Mouse (Mus musculus) limb, embryonic 10.5 days (tissue): Measurements from ENCODE around the gene Neurog3. TPM values are rescaled to one million over a fixed set of nuclear protein-coding genes. Genes with fewer than 3 reads are reported as not detected.
A peak's percentile ranks its signal among the peaks of the same experiment; 100 is the strongest.

Experiments used
- DNase-seq: peaks from one replicate; pipeline ENCODE4 v3.0.0-alpha.2; 2017; ENCODE audit warnings: low spot score
- H3K27ac ChIP-seq: fragments of 300-500 bp; sonication (generic); 2 replicates; pipeline ENCODE4 v1.5.1; 2016; ENCODE audit warnings: mild to moderate bottlenecking
- H3K27me3 ChIP-seq: fragments of 300-500 bp; sonication (generic); 2 replicates; pipeline ENCODE4 v1.6.1; 2016; ENCODE audit warnings: low read depth, mild to moderate bottlenecking; ENCODE audit not compliant: poor library complexity, severe bottlenecking
- H3K36me3 ChIP-seq: fragments of 300-500 bp; sonication (generic); 2 replicates; pipeline ENCODE4 v1.6.1; 2016; ENCODE audit warnings: mild to moderate bottlenecking, moderate library complexity
- H3K4me1 ChIP-seq: fragments of 300-500 bp; sonication (generic); 2 replicates; pipeline ENCODE4 v1.6.1; 2016
- H3K4me3 ChIP-seq: fragments of 300-500 bp; sonication (generic); 2 replicates; pipeline ENCODE4 v1.5.1; 2016; ENCODE audit warnings: mild to moderate bottlenecking, moderate library complexity
- H3K9me3 ChIP-seq: fragments of 300-500 bp; sonication (generic); replicated peaks from 2 replicates; pipeline ENCODE4 v1.6.1; 2016; ENCODE audit warnings: mild to moderate bottlenecking
- WGBS: fragments of 180-500 bp; shearing (Covaris S2); methylation state at CpG from one replicate; pipeline ENCODE4 v1.1.7; 2016; 5-methylcytosine and 5-hydroxymethylcytosine counted together
- polyA plus RNA-seq: library from polyadenylated mRNA; unstranded; fragments of >200 nt; fragmentation: Nextera tagmentation; extraction: Ambion mirVana; gene quantifications from 2 replicates; pipeline ENCODE4 v1.2.1, GENCODE M21; 2016

The Neurog3 gene
- polyA plus RNA-seq: not detected in 2 replicates

- DNase-seq: no peak
- no peaks in the 10 kb centered on the region for H3K36me3 ChIP-seq
- H3K4me1 ChIP-seq: peaks cover 32% of the 10 kb centered on the region
- H3K4me3 ChIP-seq: peak within 1 kb of the TSS; percentile 43
- no peak within 1 kb of the TSS for H3K27ac ChIP-seq
- H3K27me3 ChIP-seq: peaks cover 100% of the 10 kb centered on the region
- under 1% methylated on average over 29 of the region's 29 CpGs for WGBS
- H3K9me3 ChIP-seq: no peaks in the 10 kb centered on the region
Measured at GRCm38 (mm10) chr10:62132691-62133281, at the start of gene Neurog3. Neurog3 (plus strand) TSS chr10:62133090.

- H3K9me3 ChIP-seq: no peaks in the 10 kb centered on the region
- no peak overlapping the region for H3K27ac ChIP-seq
- DNase-seq: no peak
- no peaks in the 10 kb centered on the region for H3K27me3 ChIP-seq
- H3K36me3 ChIP-seq: no peaks in the 10 kb centered on the region
- no peak overlapping the region for H3K4me3 ChIP-seq
- 65% methylated on average over 2 of the region's 2 CpGs for WGBS
- H3K4me1 ChIP-seq: peaks cover 6% of the 10 kb centered on the region
Measured at GRCm38 (mm10) chr10:62086044-62086443, 46.8 kb upstream of the Neurog3 start.

GRCm38 (mm10) chr10:62086826-62087225 lies 46.1 kb upstream of the Neurog3 start:
- DNase-seq: no peak
- WGBS: 92% methylated on average over 5 of the region's 5 CpGs

GRCm38 (mm10) chr10:62088411-62088810 lies 44.5 kb upstream of the Neurog3 start:
- H3K9me3 ChIP-seq: no peaks in the 10 kb centered on the region
- DNase-seq: no peak
- H3K4me3 ChIP-seq: no peak overlapping the region
- WGBS: 83% methylated on average over 5 of the region's 5 CpGs
- H3K36me3 ChIP-seq: no peaks in the 10 kb centered on the region
- H3K4me1 ChIP-seq: peaks cover 6% of the 10 kb centered on the region
- H3K27me3 ChIP-seq: no peaks in the 10 kb centered on the region
- H3K27ac ChIP-seq: no peak overlapping the region

More at GRCm38 (mm10) chr10:62086826-62087225, 46.1 kb upstream of the Neurog3 start:
- H3K9me3 ChIP-seq: no peaks in the 10 kb centered on the region
- no peak overlapping the region for H3K27ac ChIP-seq
- peaks cover 6% of the 10 kb centered on the region for H3K4me1 ChIP-seq
- no peak overlapping the region for H3K4me3 ChIP-seq
- no peaks in the 10 kb centered on the region for H3K36me3 ChIP-seq
- no peaks in the 10 kb centered on the region for H3K27me3 ChIP-seq

- no peaks in the 10 kb centered on the region for H3K9me3 ChIP-seq
- H3K36me3 ChIP-seq: no peaks in the 10 kb centered on the region
- no peak for DNase-seq
- H3K27me3 ChIP-seq: no peaks in the 10 kb centered on the region
- no peak overlapping the region for H3K27ac ChIP-seq
- H3K4me3 ChIP-seq: no peak overlapping the region
- 68% methylated on average over 7 of the region's 7 CpGs for WGBS
- H3K4me1 ChIP-seq: peaks cover 6% of the 10 kb centered on the region
Measured at GRCm38 (mm10) chr10:62089071-62089470, 43.8 kb upstream of the Neurog3 start.

- no peaks in the 10 kb centered on the region for H3K36me3 ChIP-seq
- H3K4me3 ChIP-seq: no peak overlapping the region
- H3K27ac ChIP-seq: no peak overlapping the region
- H3K9me3 ChIP-seq: no peaks in the 10 kb centered on the region
- peaks cover 6% of the 10 kb centered on the region for H3K4me1 ChIP-seq
- no peaks in the 10 kb centered on the region for H3K27me3 ChIP-seq
- no peak for DNase-seq
Measured at GRCm38 (mm10) chr10:62089486-62089885, 43.4 kb upstream of the Neurog3 start.

- no peak for DNase-seq
- Histone ChIP-seq H3K36me3 (no peaks in the 10 kb centered on the region), H3K27ac (no peak overlapping the region), H3K9me3 (no peaks in the 10 kb centered on the region), H3K4me1 (peaks cover 3% of the 10 kb centered on the region), H3K4me3 (no peak overlapping the region), H3K27me3 (no peaks in the 10 kb centered on the region)
- WGBS: 89% methylated on average over 7 of the region's 7 CpGs
Measured at GRCm38 (mm10) chr10:62093903-62094302, 39.0 kb upstream of the Neurog3 start.

GRCm38 (mm10) chr10:62094401-62094800 lies 38.5 kb upstream of the Neurog3 start:
- no peak for DNase-seq
- no peaks in the 10 kb centered on the region for H3K9me3 ChIP-seq
- no peaks in the 10 kb centered on the region for H3K36me3 ChIP-seq
- H3K4me3 ChIP-seq: no peak overlapping the region
- H3K4me1 ChIP-seq: peaks cover 4% of the 10 kb centered on the region
- WGBS: 93% methylated on average over 6 of the region's 6 CpGs
- no peaks in the 10 kb centered on the region for H3K27me3 ChIP-seq
- no peak overlapping the region for H3K27ac ChIP-seq

- peak; percentile 56 for DNase-seq
- H3K27ac ChIP-seq: peak overlapping the region; percentile 19
Measured at GRCm38 (mm10) chr10:62099749-62100403, 33.0 kb upstream of the Neurog3 start.

GRCm38 (mm10) chr10:62101504-62102439 lies 31.1 kb upstream of the Neurog3 start:
- peak; percentile 82 for DNase-seq
- no peak overlapping the region for H3K4me3 ChIP-seq
- peaks cover 23% of the 10 kb centered on the region for H3K4me1 ChIP-seq
- no peaks in the 10 kb centered on the region for H3K36me3 ChIP-seq
- WGBS: 14% methylated on average over 7 of the region's 7 CpGs
- H3K9me3 ChIP-seq: no peaks in the 10 kb centered on the region
- no peak overlapping the region for H3K27ac ChIP-seq
- H3K27me3 ChIP-seq: peaks cover 37% of the 10 kb centered on the region

More at GRCm38 (mm10) chr10:62099749-62100403, 33.0 kb upstream of the Neurog3 start:
- 52% methylated on average over 10 of the region's 10 CpGs for WGBS
- Histone ChIP-seq H3K27me3 (peaks cover 33% of the 10 kb centered on the region), H3K4me1 (peaks cover 23% of the 10 kb centered on the region), H3K9me3 (no peaks in the 10 kb centered on the region), H3K36me3 (no peaks in the 10 kb centered on the region), H3K4me3 (no peak overlapping the region)

GRCm38 (mm10) chr10:62104835-62105576 lies 27.9 kb upstream of the Neurog3 start:
- Histone ChIP-seq H3K4me3 (no peak overlapping the region), H3K27ac (no peak overlapping the region), H3K9me3 (no peaks in the 10 kb centered on the region), H3K36me3 (no peaks in the 10 kb centered on the region), H3K4me1 (peaks cover 14% of the 10 kb centered on the region), H3K27me3 (peaks cover 70% of the 10 kb centered on the region)
- DNase-seq: peak; percentile 79
- 35% methylated on average over 7 of the region's 7 CpGs for WGBS

- Histone ChIP-seq H3K27me3 (peaks cover 74% of the 10 kb centered on the region), H3K9me3 (no peaks in the 10 kb centered on the region), H3K4me3 (no peak overlapping the region), H3K4me1 (peaks cover 13% of the 10 kb centered on the region), H3K36me3 (no peaks in the 10 kb centered on the region), H3K27ac (no peak overlapping the region)
- DNase-seq: no peak
- 71% methylated on average over 9 of the region's 9 CpGs for WGBS
Measured at GRCm38 (mm10) chr10:62107048-62107447, 25.8 kb upstream of the Neurog3 start.
